Mouse (Mus musculus) liver, embryonic 14.5 days (tissue): ENCODE data around the gene Cnot10. TPM values are rescaled to one million over a fixed set of nuclear protein-coding genes. Genes with fewer than 3 reads are reported as not detected.
A peak's percentile ranks its signal among the peaks of the same experiment; 100 is the strongest.

Experiments
- ATAC-seq: fragments of 200-750 bp; cut with Nextera tagmentation; 2 replicates; pipeline ENCODE4 v1.8.0; 2017; ENCODE audit warnings: moderate number of reproducible peaks, mild to moderate bottlenecking, moderate library complexity; ENCODE audit not compliant: insufficient read depth
- DNase-seq, 3 experiments: peaks; one replicate each; pipeline ENCODE4 v3.0.0-alpha.2; 2012 to 2013; ENCODE audit warnings: low read depth in 3 of 3, low spot score in 3 of 3
- H3K27ac ChIP-seq: fragments of 300-500 bp; sonication (generic); 2 replicates; pipeline ENCODE4 v1.5.1; 2014; ENCODE audit warnings: moderate library complexity, mild to moderate bottlenecking, control low read depth, inconsistent platforms
- H3K27me3 ChIP-seq: fragments of 300-500 bp; sonication (generic); 2 replicates; pipeline ENCODE4 v1.6.1; 2014; ENCODE audit warnings: mild to moderate bottlenecking, low read length, moderate library complexity; ENCODE audit not compliant: control insufficient read depth, insufficient read depth
- H3K36me3 ChIP-seq: fragments of 300-500 bp; sonication (generic); replicated peaks from 2 replicates; pipeline ENCODE4 v1.6.1; 2014; ENCODE audit warnings: low read depth; ENCODE audit not compliant: control insufficient read depth, insufficient read depth
- H3K4me1 ChIP-seq, 2 experiments: fragments of 200-500 bp in 1 of 2; fragments of 300-500 bp in 1 of 2; sonication (generic) in 1 of 2; replicated peaks; 2 replicates each; pipeline ENCODE4 v1.6.1; 2012 to 2014; ENCODE audit warnings: antibody characterized with exemption in 1 of 2, inconsistent platforms in 1 of 2, low read length in 1 of 2; ENCODE audit not compliant: control insufficient read depth in 2 of 2, insufficient read depth in 2 of 2
- H3K4me2 ChIP-seq: fragments of 300-500 bp; sonication (generic); 2 replicates; pipeline ENCODE4 v1.6.1; 2014; ENCODE audit warnings: low read depth, mild to moderate bottlenecking, control low read depth, moderate library complexity
- H3K4me3 ChIP-seq, 2 experiments: fragments of 200-500 bp in 1 of 2; fragments of 300-500 bp in 1 of 2; sonication (generic) in 1 of 2; 2 replicates each; pipeline ENCODE4 v1.5.1; 2012 to 2014; ENCODE audit warnings: low read depth in 2 of 2, low read length in 2 of 2, mild to moderate bottlenecking in 2 of 2, control low read depth in 1 of 2, inconsistent platforms in 1 of 2, moderate library complexity in 1 of 2; ENCODE audit not compliant: insufficient read depth in 1 of 2
- H3K9ac ChIP-seq: fragments of 300-500 bp; sonication (generic); replicated peaks from 2 replicates; pipeline ENCODE4 v1.6.1; 2014; ENCODE audit warnings: mild to moderate bottlenecking, control low read depth, moderate library complexity
- H3K9me3 ChIP-seq: fragments of 300-500 bp; sonication (generic); 2 replicates; pipeline ENCODE4 v1.6.1; 2016; ENCODE audit warnings: low read length, mixed read lengths; ENCODE audit not compliant: control insufficient read depth
- CTCF ChIP-seq: IDR thresholded peaks from 2 replicates; pipeline ENCODE4 v1.5.1; 2016; ENCODE audit warnings: antibody characterized with exemption, low read depth, control low read depth
- EP300 ChIP-seq: IDR thresholded peaks from 2 replicates; pipeline ENCODE4 v1.6.1; 2016; ENCODE audit warnings: antibody characterized with exemption, low read depth
- WGBS: fragments of 180-500 bp; shearing (Covaris S2); extraction: QIAGEN DNeasy Blood & Tissue Kit; methylation state at CpG from one replicate; pipeline ENCODE4 v1.1.7; 2014; ENCODE audit not compliant: insufficient replicate concordance; 5-methylcytosine and 5-hydroxymethylcytosine counted together
- polyA plus RNA-seq, 2 experiments: library from polyadenylated mRNA; depleted of rRNA in 1 of 2; stranded (reverse) in 1 of 2; unstranded in 1 of 2; fragments of >200 nt; fragmentation: Nextera tagmentation in 1 of 2; extraction: Ambion mirVana in 1 of 2; gene quantifications; 2 replicates each; pipeline versions ENCODE4 v1.2.1 to v1.2.3; 2012 to 2014

Gene Cnot10
- polyA plus RNA-seq, 2 experiments: 20.7 to 23.1 TPM

DNA sequence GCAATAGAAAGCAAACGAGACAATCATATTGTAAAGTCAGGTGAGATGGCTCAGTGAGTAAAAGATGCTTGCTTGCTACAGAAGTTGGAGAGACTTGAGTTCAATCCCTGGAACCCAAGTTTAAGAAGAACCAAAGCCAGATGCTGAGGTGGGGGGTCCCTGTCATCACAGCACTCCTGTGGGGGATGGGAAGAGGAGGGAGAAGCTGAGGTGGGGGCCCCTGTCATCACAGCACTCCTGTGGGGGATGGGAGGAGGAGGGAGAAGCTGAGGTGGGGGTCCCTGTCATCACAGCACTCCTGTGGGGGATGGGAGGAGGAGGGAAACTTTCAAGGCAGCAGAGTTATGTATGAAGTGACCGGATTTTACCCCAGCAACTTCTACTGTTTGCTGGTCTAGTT, 33.6 kb upstream of the Cnot10 start:
- no peak for TF ChIP-seq CTCF
- TF ChIP-seq EP300: no peak
- ATAC-seq: no peak
- 31% methylated on average over 2 of the region's 2 CpGs for WGBS

DNA sequence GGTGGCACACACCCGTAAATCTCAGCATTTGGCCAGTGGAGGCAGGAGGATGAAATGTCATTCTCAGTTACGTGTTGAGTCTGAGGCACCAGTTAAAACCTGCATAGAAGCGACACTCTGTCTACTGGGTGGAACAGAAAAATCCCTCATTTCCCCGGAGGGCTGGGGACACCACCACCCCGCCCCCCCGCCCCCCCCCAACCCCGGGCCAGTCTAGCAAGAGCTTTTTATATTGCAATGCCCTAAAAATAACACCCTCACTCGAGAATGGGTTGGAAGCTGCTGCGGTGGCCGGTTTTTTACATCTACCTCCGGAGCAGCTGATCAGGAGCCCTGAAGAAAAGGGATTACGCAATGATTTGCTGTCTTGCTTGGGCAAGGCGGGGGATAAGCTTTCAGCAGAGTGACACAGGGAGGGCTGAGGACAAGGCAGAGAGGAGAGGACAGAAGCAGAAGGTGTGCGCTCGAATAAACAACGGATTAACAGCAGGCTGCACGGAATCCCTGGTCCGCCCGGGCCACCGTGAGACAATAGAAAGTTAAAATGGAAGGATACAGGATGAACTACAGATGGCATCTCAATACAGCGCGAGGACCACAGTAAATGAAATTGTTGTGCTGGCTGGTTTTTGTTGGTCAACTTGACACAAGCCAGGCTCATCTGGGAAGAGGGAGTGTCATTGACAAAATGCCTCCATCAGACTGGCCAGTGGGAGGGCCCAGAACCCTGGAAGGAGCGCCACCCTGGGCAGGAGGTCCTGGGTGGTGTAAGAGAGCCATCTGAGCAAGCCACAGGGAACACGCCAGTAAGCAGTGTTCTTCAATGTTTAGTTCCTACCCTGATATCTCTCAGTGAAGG, 32.9 kb upstream of the Cnot10 start:
- Histone ChIP-seq H3K4me3 (no peak overlapping the region), H3K4me2 (peak overlapping the region; percentile 37), H3K36me3 (no peaks in the 10 kb centered on the region), H3K9ac (no peak overlapping the region), H3K27ac (no peak overlapping the region), H3K4me1 (no peaks in the 10 kb centered on the region), H3K27me3 (no peaks in the 10 kb centered on the region), H3K9me3 (no peaks in the 10 kb centered on the region)
- no peak for DNase-seq
- no peak for TF ChIP-seq EP300
- no peak for TF ChIP-seq CTCF
- WGBS: 6% methylated on average over 24 of the region's 24 CpGs
- ATAC-seq: no peak

More for the DNA sequence above, 33.6 kb upstream of the Cnot10 start:
- no peaks in the 10 kb centered on the region for H3K27me3 ChIP-seq
- H3K27ac ChIP-seq: no peak overlapping the region
- no peak overlapping the region for H3K9ac ChIP-seq
- no peak overlapping the region for H3K4me2 ChIP-seq
- H3K4me3 ChIP-seq: no peak overlapping the region
- no peaks in the 10 kb centered on the region for H3K9me3 ChIP-seq
- H3K36me3 ChIP-seq: no peaks in the 10 kb centered on the region
- H3K4me1 ChIP-seq: no peaks in the 10 kb centered on the region
- no peak for DNase-seq

DNA sequence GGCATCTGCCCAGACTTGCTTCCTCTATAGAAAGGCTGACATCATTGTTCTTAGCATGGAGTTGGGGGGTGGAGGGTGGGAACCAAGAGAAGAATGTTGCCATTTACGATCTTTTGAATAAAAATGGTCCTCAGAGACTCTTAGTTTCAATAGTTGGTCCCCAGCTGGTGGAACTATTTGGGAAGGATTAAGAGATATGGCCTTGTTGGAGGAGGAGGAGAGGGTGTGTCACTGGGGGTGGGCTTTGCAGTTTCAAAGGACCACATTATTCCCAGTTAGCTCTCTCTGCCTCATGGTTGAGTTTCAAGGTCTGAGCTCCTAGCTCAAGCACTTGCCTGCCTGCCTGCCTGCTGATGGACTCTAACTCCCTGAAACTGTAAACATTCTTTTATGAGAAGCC, 32.0 kb upstream of the Cnot10 start:
- Histone ChIP-seq H3K9ac (no peak overlapping the region), H3K4me2 (no peak overlapping the region), H3K9me3 (no peaks in the 10 kb centered on the region), H3K4me3 (no peak overlapping the region), H3K4me1 (no peaks in the 10 kb centered on the region), H3K27ac (no peak overlapping the region), H3K36me3 (no peaks in the 10 kb centered on the region), H3K27me3 (no peaks in the 10 kb centered on the region)
- TF ChIP-seq CTCF (no peak), EP300 (no peak)
- WGBS: 52% methylated on average over 1 of the region's 1 CpGs
- DNase-seq (no peak), ATAC-seq (no peak)

DNA sequence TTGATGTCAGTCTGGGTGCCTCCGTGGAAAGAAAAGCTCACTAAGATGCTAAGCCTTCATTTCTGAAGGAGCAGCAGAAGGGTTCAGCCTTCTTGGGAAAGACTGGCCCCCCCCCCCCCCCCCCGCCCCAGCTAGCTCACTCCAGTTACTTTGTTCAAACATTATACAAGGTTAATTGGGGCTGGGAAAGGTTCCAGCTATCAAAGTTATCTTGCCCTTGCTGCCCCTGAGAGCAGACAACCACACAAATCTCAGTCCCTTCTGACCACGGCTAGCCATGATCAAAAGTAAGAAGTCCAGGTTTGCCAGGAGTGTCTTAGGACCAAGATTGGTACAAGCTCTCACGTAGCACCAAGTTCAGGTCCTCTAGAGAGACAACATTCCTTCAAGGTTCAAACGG, 29.0 kb upstream of the Cnot10 start:
- no peaks in the 10 kb centered on the region for H3K9me3 ChIP-seq
- H3K27me3 ChIP-seq: no peaks in the 10 kb centered on the region
- ATAC-seq: no peak
- no peaks in the 10 kb centered on the region for H3K36me3 ChIP-seq
- no peak overlapping the region for H3K9ac ChIP-seq
- H3K4me3 ChIP-seq: no peak overlapping the region
- TF ChIP-seq EP300 (no peak), CTCF (no peak)
- 60% methylated on average over 5 of the region's 5 CpGs for WGBS
- no peak overlapping the region for H3K4me2 ChIP-seq
- no peak for DNase-seq
- no peaks in the 10 kb centered on the region for H3K4me1 ChIP-seq
- H3K27ac ChIP-seq: no peak overlapping the region

DNA sequence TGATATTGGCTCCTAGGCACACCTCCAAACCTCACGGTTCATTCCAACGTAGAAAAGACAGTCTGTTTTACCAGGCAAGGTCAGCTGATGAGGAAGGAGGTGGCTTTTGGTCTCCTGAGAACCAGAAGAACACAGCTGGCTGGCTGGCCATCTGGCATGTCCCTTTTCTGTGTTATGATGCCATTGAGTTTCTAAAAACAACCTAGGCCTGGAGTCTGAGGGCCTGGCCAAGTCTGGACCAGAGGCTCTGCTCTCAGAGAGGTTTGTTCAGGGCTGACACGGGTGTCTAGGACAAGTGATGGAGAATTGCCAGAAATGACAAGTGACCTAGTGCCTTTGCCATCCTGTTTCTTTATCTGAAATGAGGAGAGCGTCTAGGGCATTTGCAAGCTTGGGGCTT, 28.1 kb upstream of the Cnot10 start:
- no peak for DNase-seq
- H3K27ac ChIP-seq: no peak overlapping the region
- H3K36me3 ChIP-seq: no peaks in the 10 kb centered on the region
- H3K9me3 ChIP-seq: no peaks in the 10 kb centered on the region
- WGBS: 53% methylated on average over 4 of the region's 4 CpGs
- no peaks in the 10 kb centered on the region for H3K27me3 ChIP-seq
- no peak for ATAC-seq
- H3K4me3 ChIP-seq: no peak overlapping the region
- H3K4me2 ChIP-seq: no peak overlapping the region
- no peak for TF ChIP-seq CTCF
- no peak for TF ChIP-seq EP300
- no peak overlapping the region for H3K9ac ChIP-seq
- H3K4me1 ChIP-seq: no peaks in the 10 kb centered on the region
